Comparison of ENCODE assay signal across 9 mouse cellular contexts in the genomic region with DNA sequence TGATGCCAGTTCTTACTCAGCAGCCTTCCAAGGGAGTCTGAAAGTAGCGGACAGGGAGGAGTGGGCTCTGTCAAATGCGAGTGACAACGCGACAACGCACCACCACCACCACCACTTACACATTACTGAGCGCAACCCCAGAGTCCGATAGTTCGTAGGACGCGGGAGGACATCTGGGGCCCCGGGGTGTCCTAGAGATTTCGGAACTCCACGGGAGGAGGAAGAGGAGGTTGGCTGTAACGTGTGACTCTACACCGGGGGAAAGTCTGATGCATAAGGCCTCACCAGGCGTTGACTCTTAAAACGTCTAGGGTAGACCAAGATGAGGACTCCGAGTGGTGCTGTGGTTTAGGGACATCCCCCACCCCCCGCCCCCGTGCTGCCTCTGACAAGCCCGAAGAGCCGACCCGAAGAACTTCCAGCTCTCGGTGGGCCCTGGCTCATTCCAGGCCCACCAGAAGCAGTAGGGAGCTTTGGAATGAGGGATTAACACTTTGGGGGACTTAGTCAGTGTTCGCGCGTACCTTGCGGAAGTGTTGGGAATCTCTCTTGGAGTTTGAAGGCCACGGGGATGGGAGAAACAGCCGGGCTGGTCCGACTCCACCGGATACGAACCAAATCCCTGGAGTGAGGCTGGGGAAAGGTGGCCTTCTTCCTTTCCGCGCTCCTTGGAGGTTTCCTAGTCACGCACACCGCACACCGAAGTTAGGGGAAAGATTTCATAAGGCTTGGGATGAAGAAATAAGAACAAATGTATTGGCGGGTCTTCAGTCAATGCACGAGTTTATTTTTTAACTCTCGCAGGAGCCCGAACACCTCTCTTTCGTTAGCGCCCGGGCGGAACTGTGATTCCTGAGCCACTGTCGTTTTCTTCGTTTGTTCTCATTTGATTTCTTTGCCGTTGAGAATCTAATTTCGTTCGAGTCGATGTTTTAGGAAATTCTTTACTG. TPM values are rescaled to one million over a fixed set of nuclear protein-coding genes. Genes with fewer than 3 reads are reported as not detected.
DNase-seq lines count a peak whose midpoint lies in the region; ATAC-seq and TF ChIP-seq lines count a peak whose summit lies in the region.
"Had no signal": no experiment of that assay in that cellular context is flagged by ENCODE, and none has a peak within 500 bp of the region (broad histone marks: within the 10 kb centered on the region; RNA-seq: fewer than 3 reads in every experiment).

No protein-coding gene starts in this region.

- intact Hi-C loops in gastrocnemius, adult 2 months (cut with DNase I): no loop called here

- TF ChIP-seq CTCF in gastrocnemius, adult 2 months (IDR thresholded peaks at IDR 0.05): no peak
- no peak for TF ChIP-seq CTCF in testis, adult 2 months (IDR thresholded peaks at IDR 0.05; ENCODE audit: control insufficient read depth, insufficient read depth, insufficient replicate concordance, low read depth, low read length)

- H3K4me1 ChIP-seq in testis, adult 2 months (ENCODE audit: control insufficient read depth, insufficient read depth, low read length): peaks cover 18% of the 10 kb centered on the region
- H3K4me1 ChIP-seq in limb, embryonic 13.5 days: peaks cover 28% of the 10 kb centered on the region

- H3K9ac ChIP-seq in limb, embryonic 13.5 days: no peak overlapping the region

- under 1% methylated on average over 52 of the region's 52 CpGs for WGBS in limb, embryonic 13.5 days

- H3K4me3 ChIP-seq in gastrocnemius, adult 2 months: peak overlapping the region; percentile 49
- peak overlapping the region; percentile 84 for H3K4me3 ChIP-seq in testis, adult 2 months (ENCODE audit: control insufficient read depth, low read depth, low read length)
- peak overlapping the region; percentile 38 for H3K4me3 ChIP-seq in limb, embryonic 13.5 days

- no peaks in the 10 kb centered on the region for H3K9me3 ChIP-seq in limb, embryonic 13.5 days

- peak overlapping the region; percentile 58 for H3K4me2 ChIP-seq in limb, embryonic 13.5 days (replicated peaks)

- no peak for ATAC-seq in limb, embryonic 13.5 days (ENCODE audit: low FRiP score, low read depth)

- H3K36me3 ChIP-seq in testis, adult 2 months (ENCODE audit: control insufficient read depth, insufficient read depth, low read length): no peaks in the 10 kb centered on the region
- no peaks in the 10 kb centered on the region for H3K36me3 ChIP-seq in limb, embryonic 13.5 days

- peaks cover 8% of the 10 kb centered on the region for H3K27me3 ChIP-seq in testis, adult 2 months (ENCODE audit: control insufficient read depth, insufficient read depth, low read length)
- H3K27me3 ChIP-seq in limb, embryonic 13.5 days: peaks cover 98% of the 10 kb centered on the region

- no peak for TF ChIP-seq POLR2A in testis, adult 2 months (IDR thresholded peaks at IDR 0.05; ENCODE audit: control insufficient read depth, low read depth, low read length)

- no peak overlapping the region for H3K27ac ChIP-seq in gastrocnemius, adult 2 months
- peak overlapping the region; percentile 91 for H3K27ac ChIP-seq in testis, adult 2 months (ENCODE audit: control insufficient read depth, insufficient read depth, low read depth, low read length)
- H3K27ac ChIP-seq in limb, embryonic 13.5 days: no peak overlapping the region

- DNase-seq in gastrocnemius, adult 2 months: no peak
- no peak for DNase-seq in gastrocnemius, postnatal 25 days
- DNase-seq in testis, postnatal 14 days (ENCODE audit: low spot score): no peak
- DNase-seq in yolk sac, embryonic 10.5 days (ENCODE audit: low spot score): peak; percentile 28
- no peak for DNase-seq in cerebellum, postnatal 36 days
- no peak for DNase-seq in gastrocnemius, postnatal 10 days

RNA-seq across cellular contexts. Expression of gene Wt1, which starts 1.5 kb away (rescaled TPM):
- total RNA-seq in gastrocnemius, adult 2 months (2021): not detected
- total RNA-seq in gastrocnemius, postnatal 25 days (2021): under 1 TPM in 1 of 2 experiments, not detected in 1; 0.08 TPM
- 31.5 and 40.2 TPM in 2 replicates for polyA plus RNA-seq in testis, adult 2 months (2012; rRNA removed)
- polyA plus RNA-seq in limb, embryonic 13.5 days (2015; fragmentation: Nextera tagmentation; extraction: Ambion mirVana): 0.64 TPM in 2 replicates
- total RNA-seq in gastrocnemius, postnatal 10 days (2021): under 1 TPM in 1 of 2 experiments, not detected in 1; 0.18 TPM

RNA-seq across cellular contexts. Expression of gene Gm11060, which starts 36.0 kb away (rescaled TPM):
- total RNA-seq in gastrocnemius, adult 2 months (2021): not detected
- total RNA-seq in gastrocnemius, postnatal 25 days (2021): not detected
- not detected in 2 replicates for polyA plus RNA-seq in testis, adult 2 months (2012; rRNA removed)
- polyA plus RNA-seq in limb, embryonic 13.5 days (2015; fragmentation: Nextera tagmentation; extraction: Ambion mirVana): not detected in 2 replicates
- not detected for total RNA-seq in gastrocnemius, postnatal 10 days (2021)
- total RNA-seq: liver, adult 2 months had no signal
- polyA plus RNA-seq: liver, adult 2 months had no signal
